Mouse (Mus musculus) kidney, embryonic 14.5 days (tissue): ENCODE results near the gene Ccdc149. TPM values are rescaled to one million over a fixed set of nuclear protein-coding genes. Genes with fewer than 3 reads are reported as not detected.

Source experiments
- ATAC-seq: fragments of 200-750 bp; cut with Nextera tagmentation; 2 replicates; pipeline ENCODE4 v1.8.0; 2017; ENCODE audit warnings: moderate number of reproducible peaks, mild to moderate bottlenecking, moderate TSS enrichment, moderate library complexity; ENCODE audit not compliant: low FRiP score, low TSS enrichment
- H3K27ac ChIP-seq: fragments of 300-500 bp; sonication (generic); 2 replicates; pipeline ENCODE4 v1.5.1; 2014; ENCODE audit warnings: low read depth, mild to moderate bottlenecking, low read length, moderate library complexity, mixed read lengths
- H3K27me3 ChIP-seq: fragments of 300-500 bp; sonication (generic); 2 replicates; pipeline ENCODE4 v1.6.1; 2014; ENCODE audit warnings: mild to moderate bottlenecking, low read length; ENCODE audit not compliant: control insufficient read depth, insufficient read depth
- H3K36me3 ChIP-seq: fragments of 300-500 bp; sonication (generic); 2 replicates; pipeline ENCODE4 v1.6.1; 2014; ENCODE audit warnings: low read length, mixed read lengths; ENCODE audit not compliant: control insufficient read depth, insufficient read depth
- H3K4me1 ChIP-seq: fragments of 300-500 bp; sonication (generic); 2 replicates; pipeline ENCODE4 v1.6.1; 2014; ENCODE audit warnings: low read length, mixed read lengths; ENCODE audit not compliant: control insufficient read depth, insufficient read depth
- H3K4me2 ChIP-seq: fragments of 300-500 bp; sonication (generic); replicated peaks from 2 replicates; pipeline ENCODE4 v1.6.1; 2014; ENCODE audit warnings: low read depth, mild to moderate bottlenecking, low read length
- H3K4me3 ChIP-seq: fragments of 300-500 bp; sonication (generic); 2 replicates; pipeline ENCODE4 v1.5.1; 2014; ENCODE audit warnings: mild to moderate bottlenecking, low read length
- H3K9ac ChIP-seq: fragments of 300-500 bp; sonication (generic); 2 replicates; pipeline ENCODE4 v1.6.1; 2014; ENCODE audit warnings: low read depth, mild to moderate bottlenecking, low read length, moderate library complexity
- H3K9me3 ChIP-seq: fragments of 300-500 bp; sonication (generic); 2 replicates; pipeline ENCODE4 v1.6.1; 2016; ENCODE audit warnings: low read length; ENCODE audit not compliant: control insufficient read depth
- WGBS: fragments of 180-500 bp; shearing (Covaris S2); extraction: QIAGEN DNeasy Blood & Tissue Kit; methylation state at CpG from one replicate; pipeline ENCODE4 v1.1.7; 2014; 5-methylcytosine and 5-hydroxymethylcytosine counted together
- polyA plus RNA-seq: library from polyadenylated mRNA; unstranded; fragments of >200 nt; fragmentation: Nextera tagmentation; extraction: Ambion mirVana; gene quantifications from 2 replicates; pipeline ENCODE4 v1.2.1, GENCODE M21; 2014

Ccdc149 gene
- polyA plus RNA-seq, 1 experiment from 2014 or later = 2.1 TPM

DNA sequence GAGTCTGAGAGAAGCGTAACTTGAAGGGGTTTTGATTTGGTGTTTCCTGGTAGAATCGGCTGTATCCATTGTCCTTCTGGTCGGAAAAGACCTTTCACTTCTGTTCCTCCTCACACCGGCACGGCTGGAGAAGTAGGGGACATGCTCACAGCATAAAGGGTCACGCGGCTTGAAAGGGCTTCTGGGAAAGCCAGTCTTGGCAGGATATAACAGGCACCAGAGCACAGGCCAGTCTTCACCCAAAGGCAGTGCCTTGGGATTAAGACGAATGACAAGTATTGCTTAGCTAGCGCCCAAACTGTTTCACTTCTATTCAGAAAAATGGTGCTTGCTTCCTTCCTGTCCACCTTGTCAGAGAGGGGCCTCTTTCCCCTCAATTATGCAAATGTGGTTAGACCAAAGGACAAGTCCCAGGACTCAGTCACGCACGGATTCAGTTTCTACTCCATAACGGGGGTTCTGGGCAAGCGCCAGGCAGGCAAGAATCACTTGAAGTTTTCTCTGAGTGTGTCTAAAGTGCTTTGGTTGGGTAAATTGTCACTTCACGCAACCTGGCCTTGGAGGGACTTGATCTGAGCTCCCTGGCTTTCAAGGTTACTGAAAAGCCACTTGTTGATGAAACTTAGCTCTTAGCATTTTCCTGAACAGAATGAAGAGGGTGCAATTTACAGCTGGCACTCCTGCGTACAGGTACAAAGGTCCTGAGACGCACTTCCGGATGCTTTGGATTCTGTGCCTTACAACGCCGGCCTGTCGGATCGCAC lies 110.9 kb downstream of the Ccdc149 start:
- Histone ChIP-seq H3K27me3 (no peaks in the 10 kb centered on the region), H3K4me1 (peaks cover 10% of the 10 kb centered on the region; the same call in 1 of the 2 replicates), H3K27ac (no peak overlapping the region), H3K9me3 (no peaks in the 10 kb centered on the region), H3K4me2 (no peak overlapping the region), H3K4me3 (no peak overlapping the region), H3K36me3 (no peaks in the 10 kb centered on the region), H3K9ac (no peak overlapping the region)
- 80% methylated on average over 21 of the region's 21 CpGs for WGBS
- ATAC-seq = no peak

DNA sequence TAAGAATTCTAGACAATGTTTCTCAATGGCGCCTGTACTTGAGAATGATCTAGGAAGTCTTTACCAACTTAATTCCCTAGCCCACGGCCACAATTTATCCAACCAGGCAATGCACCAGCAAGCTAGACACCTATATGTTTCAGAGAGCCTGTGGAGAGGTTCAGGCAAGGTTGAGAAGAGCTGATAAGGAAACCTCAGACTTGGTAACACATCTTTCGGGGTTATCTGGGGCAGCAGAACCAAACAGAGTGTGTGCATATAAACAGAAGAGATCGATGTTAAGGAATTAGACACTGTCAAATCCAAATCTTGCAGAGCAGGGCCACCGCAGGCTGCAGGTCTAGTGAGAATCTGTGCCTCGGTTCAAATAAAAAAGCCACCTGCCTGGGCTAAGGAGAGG lies 113.2 kb downstream of the Ccdc149 start:
- no peak overlapping the region for H3K9ac ChIP-seq

DNA sequence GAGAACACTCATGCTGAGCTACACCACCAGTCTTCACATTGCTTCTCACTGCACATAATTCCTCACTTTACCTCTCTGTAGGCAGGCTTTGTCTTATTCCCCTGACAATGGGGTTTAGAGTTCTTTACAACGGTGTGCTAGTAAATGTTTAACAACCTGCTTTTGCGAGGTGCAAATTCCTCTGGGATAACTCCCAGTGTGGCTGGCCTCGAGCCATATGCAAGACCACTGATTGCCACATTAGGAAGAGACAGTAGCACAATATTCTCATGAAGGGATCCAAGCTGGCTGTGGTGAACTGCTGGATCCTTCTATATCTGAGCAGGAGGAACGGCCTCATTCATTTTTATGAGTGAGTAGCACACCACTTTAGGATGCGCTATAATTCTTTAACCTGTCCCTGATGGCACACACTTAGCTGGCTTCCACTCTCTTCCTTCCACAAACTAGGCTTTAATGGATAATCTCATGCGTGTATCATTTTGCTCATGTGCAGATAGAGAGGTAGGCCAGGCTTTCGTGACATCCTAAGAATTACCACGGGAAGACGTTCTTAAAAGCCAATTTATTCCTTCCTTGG lies 114.1 kb downstream of the Ccdc149 start:
- no peak overlapping the region for H3K9ac ChIP-seq
- ATAC-seq = no peak
- no peak overlapping the region for H3K4me2 ChIP-seq
- no peaks in the 10 kb centered on the region for H3K27me3 ChIP-seq
- H3K36me3 ChIP-seq = no peaks in the 10 kb centered on the region
- H3K9me3 ChIP-seq = no peaks in the 10 kb centered on the region
- H3K4me1 ChIP-seq = no peaks in the 10 kb centered on the region
- WGBS = 53% methylated on average over 9 of the region's 9 CpGs
- no peak overlapping the region for H3K4me3 ChIP-seq
- no peak overlapping the region for H3K27ac ChIP-seq

More for the DNA sequence above, 113.2 kb downstream of the Ccdc149 start:
- 86% methylated on average over 6 of the region's 6 CpGs for WGBS
- Histone ChIP-seq H3K36me3 (no peaks in the 10 kb centered on the region), H3K27ac (no peak overlapping the region), H3K4me2 (no peak overlapping the region), H3K4me1 (no peaks in the 10 kb centered on the region), H3K27me3 (no peaks in the 10 kb centered on the region), H3K9me3 (no peaks in the 10 kb centered on the region), H3K4me3 (no peak overlapping the region)
- no peak for ATAC-seq

DNA sequence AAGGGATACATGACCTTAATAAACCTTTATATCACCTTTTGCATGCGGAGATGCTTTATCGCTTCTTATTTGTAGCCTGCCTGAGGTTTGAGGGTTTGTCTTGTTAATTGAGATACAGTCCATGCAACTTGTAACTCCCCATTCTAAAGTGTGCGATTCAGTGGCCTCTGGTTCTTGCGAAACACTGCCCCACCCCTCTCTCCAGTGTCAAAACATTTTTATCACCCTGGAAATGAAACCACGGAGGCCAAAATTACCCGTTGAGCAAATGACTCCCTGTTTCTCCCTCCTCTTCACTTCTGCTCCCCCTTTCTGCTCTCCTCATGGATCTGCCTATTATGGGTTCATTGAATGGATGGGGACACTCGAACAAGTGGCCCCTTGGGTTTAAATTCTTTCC lies 115.7 kb downstream of the Ccdc149 start:
- no peaks in the 10 kb centered on the region for H3K9me3 ChIP-seq
- ATAC-seq = no peak
- H3K36me3 ChIP-seq = no peaks in the 10 kb centered on the region
- no peak overlapping the region for H3K4me3 ChIP-seq
- no peak overlapping the region for H3K4me2 ChIP-seq
- no peak overlapping the region for H3K27ac ChIP-seq
- H3K4me1 ChIP-seq = no peaks in the 10 kb centered on the region
- H3K9ac ChIP-seq = no peak overlapping the region
- H3K27me3 ChIP-seq = no peaks in the 10 kb centered on the region
- 83% methylated on average over 7 of the region's 7 CpGs for WGBS

DNA sequence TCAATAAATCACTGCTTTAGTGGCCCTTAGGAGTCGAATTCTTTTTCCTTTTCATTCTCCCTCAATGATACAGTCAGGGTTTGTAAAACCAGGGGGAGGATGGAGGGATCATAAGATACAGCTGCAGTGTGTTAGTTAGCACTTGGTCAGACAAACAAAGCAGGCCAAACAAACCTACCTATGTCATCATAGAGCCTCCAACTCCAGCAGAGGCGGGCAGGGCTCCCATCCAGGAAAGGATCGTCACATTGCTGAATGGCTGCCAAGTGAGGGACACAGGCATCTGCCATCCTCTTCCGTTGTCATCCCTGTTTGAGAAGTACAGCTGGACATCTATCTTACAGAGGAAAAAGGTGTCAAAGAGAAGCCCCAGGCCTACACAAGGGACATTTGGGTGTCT lies 116.9 kb downstream of the Ccdc149 start:
- Histone ChIP-seq H3K4me2 (no peak overlapping the region), H3K9ac (no peak overlapping the region), H3K27ac (no peak overlapping the region), H3K9me3 (no peaks in the 10 kb centered on the region), H3K4me1 (no peaks in the 10 kb centered on the region), H3K36me3 (no peaks in the 10 kb centered on the region), H3K27me3 (no peaks in the 10 kb centered on the region), H3K4me3 (no peak overlapping the region)
- 61% methylated on average over 4 of the region's 4 CpGs for WGBS
- no peak for ATAC-seq

DNA sequence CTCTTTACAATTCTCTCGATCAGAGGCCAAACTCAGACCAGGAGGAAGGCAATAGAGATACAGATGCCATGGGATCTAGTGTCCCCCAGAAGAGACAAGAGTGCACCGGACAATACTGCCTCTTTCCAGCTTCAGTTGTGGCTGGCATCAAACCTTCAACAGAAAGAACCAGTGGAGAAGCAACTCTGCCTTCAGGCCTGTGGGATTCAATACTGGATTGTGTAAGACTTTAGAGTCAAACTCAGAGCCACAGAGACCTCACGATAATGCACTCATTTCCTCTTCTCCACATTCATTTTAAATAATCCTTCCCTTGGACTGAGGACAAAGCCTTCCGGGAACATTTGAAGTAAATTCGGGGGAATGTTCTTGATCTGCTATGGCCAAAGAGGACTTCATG lies 118.6 kb downstream of the Ccdc149 start:
- H3K4me3 ChIP-seq = no peak overlapping the region
- H3K9me3 ChIP-seq = no peaks in the 10 kb centered on the region
- H3K4me2 ChIP-seq = no peak overlapping the region
- no peak overlapping the region for H3K9ac ChIP-seq
- no peaks in the 10 kb centered on the region for H3K36me3 ChIP-seq
- 87% methylated on average over 5 of the region's 5 CpGs for WGBS
- H3K27me3 ChIP-seq = no peaks in the 10 kb centered on the region
- no peaks in the 10 kb centered on the region for H3K4me1 ChIP-seq
- no peak overlapping the region for H3K27ac ChIP-seq
- no peak for ATAC-seq

DNA sequence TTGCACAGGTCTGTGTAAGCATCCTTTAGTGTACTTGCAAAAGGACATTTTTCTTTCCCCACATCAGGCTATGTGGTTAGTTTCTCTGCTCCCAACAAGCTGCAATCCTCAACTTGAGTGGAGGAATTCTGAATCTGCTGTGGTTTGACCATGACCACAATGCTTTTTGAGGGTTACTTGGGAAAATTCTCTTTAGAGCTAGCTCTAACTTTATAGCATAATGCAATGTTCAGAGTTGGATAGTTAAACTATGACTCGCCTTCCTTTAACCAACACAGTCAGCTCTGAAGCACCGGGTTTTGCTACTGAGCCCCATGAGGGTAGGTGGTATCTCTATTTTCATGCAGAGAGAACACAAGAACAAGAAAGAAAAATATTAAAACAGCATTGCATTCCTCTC lies 119.8 kb downstream of the Ccdc149 start:
- no peaks in the 10 kb centered on the region for H3K36me3 ChIP-seq
- no peak overlapping the region for H3K9ac ChIP-seq
- H3K9me3 ChIP-seq = no peaks in the 10 kb centered on the region
- no peaks in the 10 kb centered on the region for H3K27me3 ChIP-seq
- H3K4me3 ChIP-seq = no peak overlapping the region
- WGBS = 96% methylated on average over 2 of the region's 2 CpGs
- H3K27ac ChIP-seq = no peak overlapping the region
- no peaks in the 10 kb centered on the region for H3K4me1 ChIP-seq
- no peak overlapping the region for H3K4me2 ChIP-seq
- no peak for ATAC-seq

DNA sequence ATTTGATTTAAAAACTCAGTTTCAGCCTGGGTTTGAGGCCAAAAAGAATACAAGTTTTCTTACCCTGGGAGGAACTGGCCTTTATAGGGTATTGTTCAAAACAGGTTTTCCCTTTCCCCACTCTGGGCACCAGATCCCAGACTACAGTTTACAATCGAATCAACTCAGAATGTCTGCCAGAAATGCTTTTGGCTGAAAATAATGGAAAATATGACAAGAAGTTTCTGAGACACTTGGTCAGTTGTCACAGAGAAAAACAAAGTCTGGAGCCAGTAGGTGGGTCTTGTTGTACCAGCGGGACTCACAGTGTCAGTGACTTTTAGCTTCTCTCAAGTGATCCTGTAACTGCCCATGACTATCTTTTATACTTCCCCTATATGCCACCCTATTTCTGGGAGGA lies 120.9 kb downstream of the Ccdc149 start:
- no peak overlapping the region for H3K4me3 ChIP-seq
- H3K9ac ChIP-seq = no peak overlapping the region
- H3K4me2 ChIP-seq = no peak overlapping the region
- H3K27ac ChIP-seq = no peak overlapping the region
- no peaks in the 10 kb centered on the region for H3K36me3 ChIP-seq
- no peak for ATAC-seq
- 88% methylated on average over 2 of the region's 2 CpGs for WGBS
- no peaks in the 10 kb centered on the region for H3K4me1 ChIP-seq
- H3K9me3 ChIP-seq = no peaks in the 10 kb centered on the region
- H3K27me3 ChIP-seq = no peaks in the 10 kb centered on the region

DNA sequence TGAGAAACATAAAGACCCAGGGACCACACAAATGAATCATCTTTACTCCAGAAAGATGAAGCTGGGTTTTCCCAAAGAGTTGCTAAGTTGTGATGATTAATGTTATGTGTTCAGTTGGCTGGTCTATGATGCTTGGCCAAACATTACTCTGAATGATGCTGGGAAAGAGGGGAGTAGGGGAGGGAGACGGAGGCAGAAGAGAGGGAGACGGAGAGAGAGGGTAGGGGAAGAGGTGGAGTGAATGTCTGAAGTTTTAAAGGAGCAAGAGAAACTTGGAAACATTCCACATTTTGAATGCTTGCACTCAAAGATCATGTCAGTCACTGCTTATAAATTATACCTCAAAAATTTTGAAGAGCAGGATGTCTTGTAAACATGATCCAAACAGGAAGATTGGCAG lies 124.4 kb downstream of the Ccdc149 start:
- Histone ChIP-seq H3K4me2 (no peak overlapping the region), H3K27me3 (no peaks in the 10 kb centered on the region), H3K36me3 (no peaks in the 10 kb centered on the region), H3K4me1 (no peaks in the 10 kb centered on the region), H3K27ac (no peak overlapping the region), H3K9me3 (no peaks in the 10 kb centered on the region), H3K4me3 (no peak overlapping the region), H3K9ac (no peak overlapping the region)
- 68% methylated on average over 2 of the region's 2 CpGs for WGBS
- no peak for ATAC-seq
